Mouse (Mus musculus): ENCODE results near the gene Ddx55. TPM values are rescaled to one million over a fixed set of nuclear protein-coding genes. Genes with fewer than 3 reads are reported as not detected.

The Ddx55 gene
- polyA plus RNA-seq, 1 experiment = 37.9 TPM

DNA sequence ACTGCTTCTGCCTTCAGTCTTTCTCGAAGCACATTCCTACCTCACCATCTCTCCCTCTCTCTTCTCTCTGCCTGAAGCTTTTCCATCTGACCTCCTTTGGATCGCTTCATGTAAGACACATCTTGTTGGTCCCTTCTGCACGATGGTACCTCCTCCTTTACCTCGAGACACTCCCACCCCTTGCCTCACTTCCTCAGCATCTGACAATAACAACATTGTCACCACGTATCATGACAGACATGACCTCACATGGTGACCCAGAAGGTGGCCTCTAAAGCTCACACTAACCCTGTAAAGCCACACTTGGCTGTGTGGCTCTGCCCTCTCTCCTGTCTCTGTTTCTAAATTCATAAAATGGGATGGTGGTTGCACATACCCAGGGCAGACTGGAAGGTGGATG lies 36.9 kb upstream of the Ddx55 start:
- TF ChIP-seq POLR2A (IDR thresholded peaks at IDR 0.05; ENCODE audit: borderline replicate concordance, insufficient read depth, low read length) (no peak), CTCF (IDR thresholded peaks at IDR 0.05; ENCODE audit: borderline replicate concordance, insufficient read depth, low read depth, low read length) (no peak)
- 84% methylated on average over 5 of the region's 5 CpGs for WGBS
- no peak overlapping the region for H3K27ac ChIP-seq (ENCODE audit: insufficient read depth, low read length)

DNA sequence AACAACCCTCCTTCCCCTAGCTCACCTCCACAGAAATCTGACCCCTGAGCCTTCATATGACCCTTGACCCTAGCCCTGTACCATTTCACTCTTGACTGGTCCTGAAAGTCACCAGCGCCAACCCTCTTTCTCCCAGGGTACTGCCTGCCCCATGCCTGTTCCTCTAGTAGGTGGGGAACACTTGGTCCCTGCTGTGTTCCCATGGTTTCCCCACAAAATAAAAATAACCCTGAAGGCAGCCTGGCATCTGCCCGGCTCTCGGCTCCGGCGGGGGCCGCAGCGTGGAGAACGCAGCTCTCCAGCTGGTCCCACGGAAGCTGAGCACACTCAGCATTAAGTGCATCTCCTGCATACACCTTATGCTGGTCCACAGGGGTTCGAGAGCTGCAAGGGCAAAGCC lies 34.0 kb upstream of the Ddx55 start:
- TF ChIP-seq CTCF (IDR thresholded peaks at IDR 0.05; ENCODE audit: borderline replicate concordance, insufficient read depth, low read depth, low read length) (no peak), POLR2A (IDR thresholded peaks at IDR 0.05; ENCODE audit: borderline replicate concordance, insufficient read depth, low read length) (no peak)
- Histone ChIP-seq H3K4me1 (ENCODE audit: control insufficient read depth, insufficient read depth, low read length) (peaks cover 3% of the 10 kb centered on the region; the same call in 1 of the 2 replicates), H3K4me3 (replicated peaks; ENCODE audit: insufficient read depth, low read depth, low read length) (no peak overlapping the region), H3K27ac (ENCODE audit: insufficient read depth, low read length) (no peak overlapping the region), H3K27me3 (ENCODE audit: control insufficient read depth, insufficient read depth, low read length) (no peaks in the 10 kb centered on the region)
- no peak for DNase-seq
- WGBS = 16% methylated on average over 10 of the region's 10 CpGs

More for the DNA sequence above, 36.9 kb upstream of the Ddx55 start:
- Histone ChIP-seq H3K4me3 (replicated peaks; ENCODE audit: insufficient read depth, low read depth, low read length) (no peak overlapping the region), H3K27me3 (ENCODE audit: control insufficient read depth, insufficient read depth, low read length) (no peaks in the 10 kb centered on the region), H3K4me1 (ENCODE audit: control insufficient read depth, insufficient read depth, low read length) (peaks cover 3% of the 10 kb centered on the region; the same call in 1 of the 2 replicates)
- DNase-seq = no peak

DNA sequence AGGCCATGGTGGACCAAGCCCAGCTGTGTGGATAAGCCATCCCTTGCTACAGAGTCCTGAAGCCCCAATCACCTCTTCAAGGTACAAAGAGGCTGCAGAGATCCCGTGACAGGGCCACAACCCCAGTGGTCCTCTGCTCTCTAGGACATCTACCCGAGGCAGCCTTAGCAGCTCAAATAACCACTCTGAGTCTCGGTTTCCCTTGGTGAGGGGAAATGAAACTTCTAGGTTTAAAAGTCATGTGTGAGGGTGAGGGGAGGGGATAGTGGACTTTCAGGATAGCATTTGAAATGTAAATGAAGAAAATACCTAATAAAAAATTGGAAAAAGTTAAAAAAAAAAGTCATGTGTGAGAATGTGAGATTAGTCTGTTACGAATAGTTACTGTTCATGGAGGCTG lies 31.1 kb upstream of the Ddx55 start:
- Histone ChIP-seq H3K27me3 (ENCODE audit: control insufficient read depth, insufficient read depth, low read length) (no peaks in the 10 kb centered on the region), H3K27ac (ENCODE audit: insufficient read depth, low read length) (no peak overlapping the region), H3K4me1 (ENCODE audit: control insufficient read depth, insufficient read depth, low read length) (peaks cover 3% of the 10 kb centered on the region; the same call in 1 of the 2 replicates), H3K4me3 (replicated peaks; ENCODE audit: insufficient read depth, low read depth, low read length) (no peak overlapping the region)
- WGBS = 93% methylated on average over 4 of the region's 4 CpGs
- no peak for DNase-seq
- TF ChIP-seq POLR2A (IDR thresholded peaks at IDR 0.05; ENCODE audit: borderline replicate concordance, insufficient read depth, low read length) = no peak
- TF ChIP-seq CTCF (IDR thresholded peaks at IDR 0.05; ENCODE audit: borderline replicate concordance, insufficient read depth, low read depth, low read length) = no peak

DNA sequence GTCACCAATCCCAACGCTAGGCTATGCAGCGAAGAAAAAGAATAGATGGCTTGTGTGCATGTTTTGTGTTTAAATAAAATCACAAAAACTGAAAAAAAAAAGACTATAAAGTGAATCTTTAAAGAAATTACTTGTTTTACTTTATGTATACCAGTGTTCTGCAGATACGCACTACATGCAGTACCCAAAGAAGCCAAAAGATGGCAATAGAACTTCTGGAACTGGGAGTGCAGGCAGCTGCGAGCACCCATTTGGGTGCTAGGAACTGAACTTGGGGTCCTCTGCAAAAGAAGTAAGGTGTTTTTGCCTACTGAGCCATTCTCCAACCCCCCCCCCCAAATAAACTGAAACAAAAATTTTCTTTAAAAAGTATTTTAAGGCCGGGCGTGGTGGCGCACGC lies 29.6 kb upstream of the Ddx55 start:
- Histone ChIP-seq H3K4me1 (ENCODE audit: control insufficient read depth, insufficient read depth, low read length) (peaks cover 3% of the 10 kb centered on the region; the same call in 1 of the 2 replicates), H3K27ac (ENCODE audit: insufficient read depth, low read length) (no peak overlapping the region), H3K27me3 (ENCODE audit: control insufficient read depth, insufficient read depth, low read length) (no peaks in the 10 kb centered on the region), H3K4me3 (replicated peaks; ENCODE audit: insufficient read depth, low read depth, low read length) (no peak overlapping the region)
- WGBS = 96% methylated on average over 8 of the region's 8 CpGs
- no peak for TF ChIP-seq CTCF (IDR thresholded peaks at IDR 0.05; ENCODE audit: borderline replicate concordance, insufficient read depth, low read depth, low read length)
- DNase-seq = no peak

DNA sequence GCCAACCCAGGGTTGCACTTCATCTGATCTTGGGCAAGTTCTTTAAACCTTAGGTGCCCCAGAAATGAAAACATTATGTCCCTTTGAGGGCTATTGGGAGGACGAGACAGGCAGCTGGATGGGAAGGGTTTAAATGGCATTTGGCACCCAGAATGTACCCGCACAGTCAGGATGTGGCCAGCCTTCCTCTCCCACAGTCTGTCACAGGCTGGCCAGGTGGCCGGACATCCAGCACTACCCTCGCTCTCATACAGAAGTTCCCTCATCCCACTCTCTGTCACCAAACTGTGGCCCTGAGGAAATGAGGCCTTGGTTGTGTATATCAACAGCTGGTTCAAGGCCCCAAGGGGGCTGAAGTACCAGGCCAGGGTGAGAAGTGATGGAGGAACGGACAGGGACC lies 27.7 kb upstream of the Ddx55 start:
- no peak for TF ChIP-seq CTCF (IDR thresholded peaks at IDR 0.05; ENCODE audit: borderline replicate concordance, insufficient read depth, low read depth, low read length)
- no peak for TF ChIP-seq POLR2A (IDR thresholded peaks at IDR 0.05; ENCODE audit: borderline replicate concordance, insufficient read depth, low read length)
- H3K27ac ChIP-seq (ENCODE audit: insufficient read depth, low read length) = no peak overlapping the region
- no peak for DNase-seq
- WGBS = 82% methylated on average over 5 of the region's 5 CpGs
- H3K4me1 ChIP-seq (ENCODE audit: control insufficient read depth, insufficient read depth, low read length) = no peaks in the 10 kb centered on the region
- H3K4me3 ChIP-seq (replicated peaks; ENCODE audit: insufficient read depth, low read depth, low read length) = no peak overlapping the region
- no peaks in the 10 kb centered on the region for H3K27me3 ChIP-seq (ENCODE audit: control insufficient read depth, insufficient read depth, low read length)

DNA sequence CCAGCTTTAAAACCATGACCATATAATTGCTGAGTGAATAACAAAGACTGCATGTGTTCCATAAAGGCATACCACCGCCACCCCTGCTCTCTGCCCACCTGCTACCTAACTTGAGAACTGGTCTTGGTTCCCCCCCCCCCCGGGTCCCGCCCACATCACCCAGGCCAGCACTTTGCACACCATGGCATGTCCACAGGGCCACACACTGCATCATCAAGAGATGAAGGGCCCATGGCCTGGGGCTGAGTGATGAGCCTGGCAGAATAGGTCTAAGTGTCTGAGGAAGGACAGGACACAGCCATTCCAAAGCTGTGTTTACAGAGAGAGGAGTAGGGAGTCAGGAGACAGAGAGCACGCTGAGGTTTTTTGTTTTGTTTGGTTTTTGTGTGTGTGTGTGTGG lies 24.3 kb upstream of the Ddx55 start:
- 72% methylated on average over 4 of the region's 4 CpGs for WGBS
- Histone ChIP-seq H3K4me3 (replicated peaks; ENCODE audit: insufficient read depth, low read depth, low read length) (no peak overlapping the region), H3K27ac (ENCODE audit: insufficient read depth, low read length) (no peak overlapping the region), H3K4me1 (ENCODE audit: control insufficient read depth, insufficient read depth, low read length) (no peaks in the 10 kb centered on the region), H3K27me3 (ENCODE audit: control insufficient read depth, insufficient read depth, low read length) (no peaks in the 10 kb centered on the region)
- TF ChIP-seq POLR2A (IDR thresholded peaks at IDR 0.05; ENCODE audit: borderline replicate concordance, insufficient read depth, low read length) = no peak
- no peak for TF ChIP-seq CTCF (IDR thresholded peaks at IDR 0.05; ENCODE audit: borderline replicate concordance, insufficient read depth, low read depth, low read length)
- no peak for DNase-seq

DNA sequence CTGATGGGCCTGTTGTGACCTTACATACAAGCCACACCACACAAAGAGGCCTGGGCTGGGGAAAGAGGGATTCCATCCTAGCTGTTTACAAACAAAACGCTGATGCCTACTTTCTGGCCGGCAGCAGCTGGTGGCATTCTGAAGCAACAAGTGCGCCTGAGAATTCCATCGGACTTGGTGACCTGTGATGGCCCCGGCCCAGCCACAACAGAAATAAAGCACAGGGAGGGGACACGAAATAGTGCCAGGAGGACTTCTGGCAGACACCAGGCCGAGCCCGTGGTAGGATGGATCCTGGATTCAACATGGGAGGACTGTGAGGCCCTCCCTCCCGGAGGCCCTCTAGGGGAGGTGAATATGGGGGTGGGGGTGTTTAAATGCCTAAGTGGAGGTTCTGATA lies 23.9 kb upstream of the Ddx55 start:
- 33% methylated on average over 9 of the region's 9 CpGs for WGBS
- H3K4me1 ChIP-seq (ENCODE audit: control insufficient read depth, insufficient read depth, low read length) = no peaks in the 10 kb centered on the region
- no peaks in the 10 kb centered on the region for H3K27me3 ChIP-seq (ENCODE audit: control insufficient read depth, insufficient read depth, low read length)
- no peak for DNase-seq
- H3K4me3 ChIP-seq (replicated peaks; ENCODE audit: insufficient read depth, low read depth, low read length) = no peak overlapping the region
- TF ChIP-seq CTCF (IDR thresholded peaks at IDR 0.05; ENCODE audit: borderline replicate concordance, insufficient read depth, low read depth, low read length) = no peak
- no peak for TF ChIP-seq POLR2A (IDR thresholded peaks at IDR 0.05; ENCODE audit: borderline replicate concordance, insufficient read depth, low read length)
- H3K27ac ChIP-seq (ENCODE audit: insufficient read depth, low read length) = no peak overlapping the region

DNA sequence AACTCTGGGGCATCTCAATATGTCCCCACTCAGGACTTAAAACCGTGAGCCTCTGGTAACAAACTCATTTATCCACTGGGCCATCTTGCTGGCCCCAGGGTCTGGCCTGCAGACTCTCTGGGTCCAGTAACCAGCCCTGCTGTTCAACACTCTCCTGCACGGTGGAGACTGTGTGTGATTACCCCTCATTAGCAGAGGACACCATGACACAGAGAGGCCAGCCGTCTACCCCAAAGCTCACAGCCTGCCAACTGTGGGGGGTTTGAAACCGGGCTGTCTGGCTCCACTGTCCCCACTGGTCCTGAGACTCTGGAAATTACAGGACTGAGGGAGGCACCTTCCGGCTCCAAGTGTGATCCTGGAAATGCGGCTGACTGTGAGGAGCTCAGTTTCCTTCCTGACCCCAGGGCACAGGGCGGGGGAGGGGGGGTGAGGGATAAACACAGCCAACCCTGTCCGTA lies 23.4 kb upstream of the Ddx55 start:
- TF ChIP-seq CTCF (IDR thresholded peaks at IDR 0.05; ENCODE audit: borderline replicate concordance, insufficient read depth, low read depth, low read length) = no peak
- no peak for TF ChIP-seq POLR2A (IDR thresholded peaks at IDR 0.05; ENCODE audit: borderline replicate concordance, insufficient read depth, low read length)
- H3K27me3 ChIP-seq (ENCODE audit: control insufficient read depth, insufficient read depth, low read length) = no peaks in the 10 kb centered on the region
- WGBS = 45% methylated on average over 8 of the region's 8 CpGs
- no peak for DNase-seq
- H3K4me1 ChIP-seq (ENCODE audit: control insufficient read depth, insufficient read depth, low read length) = no peaks in the 10 kb centered on the region
- no peak overlapping the region for H3K27ac ChIP-seq (ENCODE audit: insufficient read depth, low read length)
- H3K4me3 ChIP-seq (replicated peaks; ENCODE audit: insufficient read depth, low read depth, low read length) = no peak overlapping the region

Measured in cerebellum, adult 2 months (tissue).